Mouse (Mus musculus): ENCODE measurements around the gene Arhgap8. TPM values are rescaled to one million over a fixed set of nuclear protein-coding genes. Genes with fewer than 3 reads are reported as not detected.
"Not testable (repeated sequence)": the region's sequence is repeated elsewhere in the genome, so short reads cannot be mapped to it uniquely, and the experiment has no call there.

Gene Arhgap8
- total RNA-seq, 2 experiments from 2014 or later: 0.42 TPM; not detected in 1

- DNase-seq: no peak
These were observed 16.6 kb downstream of the Arhgap8 start for GRCm38 (mm10) chr15:84736346-84736993.

GRCm38 (mm10) chr15:84736994-84737346, 17.1 kb downstream of the Arhgap8 start:
- no peak for DNase-seq

DNA sequence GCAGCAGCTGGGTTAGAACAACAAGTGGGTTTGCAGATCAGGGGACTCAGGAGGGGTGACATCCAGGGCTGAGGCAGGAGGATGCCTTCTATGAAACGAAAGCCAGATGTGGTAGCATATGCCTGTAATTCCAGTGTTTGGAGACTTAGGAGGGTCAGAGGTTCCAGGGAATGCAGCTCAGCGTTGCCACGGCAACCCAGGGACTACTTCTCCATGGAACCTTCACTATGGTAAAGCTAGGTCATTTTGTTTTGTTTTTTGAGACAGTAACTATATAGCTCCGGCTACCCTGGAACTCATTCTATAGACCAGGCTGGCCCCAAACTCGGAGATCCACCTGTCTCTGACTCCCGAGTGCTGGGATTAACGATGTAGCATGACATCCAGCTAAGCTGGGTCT, 18.4 kb downstream of the Arhgap8 start:
- no peak for DNase-seq

GRCm38 (mm10) chr15:84741573-84741972, 21.7 kb downstream of the Arhgap8 start:
- DNase-seq: no peak

DNA sequence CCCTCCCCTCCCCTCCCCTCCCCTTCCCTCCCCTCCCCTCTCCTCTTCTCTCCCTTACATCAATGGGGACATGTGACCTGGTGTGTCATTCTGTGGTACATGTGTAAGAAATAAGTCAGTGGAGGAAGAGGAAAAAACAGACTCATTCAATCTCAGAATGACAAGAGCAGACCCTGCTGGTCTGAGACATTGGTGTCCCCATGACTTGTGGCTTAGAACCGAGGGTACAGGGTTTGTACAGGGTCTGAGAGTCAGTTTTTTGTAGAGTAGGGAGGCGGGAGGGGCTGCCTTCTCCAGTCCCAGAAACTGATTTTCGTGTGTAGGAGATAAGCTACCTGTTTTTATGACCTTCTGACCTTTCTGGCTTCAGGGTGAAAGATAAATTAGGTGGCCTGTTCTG, 23.5 kb downstream of the Arhgap8 start:
- DNase-seq: no peak

DNA sequence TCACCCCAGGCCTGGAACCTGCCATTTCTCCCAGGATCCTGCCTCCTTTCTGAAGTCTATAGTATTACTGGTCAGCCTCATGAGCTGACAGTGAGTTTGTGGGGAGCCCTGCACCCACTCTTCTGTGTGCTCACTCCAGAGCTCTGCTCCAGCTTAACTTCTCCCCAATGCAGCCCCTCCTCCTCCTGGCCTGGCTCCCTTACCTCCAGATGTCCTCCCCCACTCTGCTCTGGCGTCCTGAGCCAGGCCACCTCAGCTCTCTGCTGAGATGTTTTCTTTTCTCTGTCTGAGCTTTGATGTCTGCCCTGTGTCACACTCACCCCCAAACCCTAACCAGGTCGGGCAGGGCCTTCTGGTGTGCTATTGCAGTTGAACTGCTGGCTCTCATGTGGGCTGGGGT, 24.5 kb downstream of the Arhgap8 start:
- no peak for DNase-seq

DNA sequence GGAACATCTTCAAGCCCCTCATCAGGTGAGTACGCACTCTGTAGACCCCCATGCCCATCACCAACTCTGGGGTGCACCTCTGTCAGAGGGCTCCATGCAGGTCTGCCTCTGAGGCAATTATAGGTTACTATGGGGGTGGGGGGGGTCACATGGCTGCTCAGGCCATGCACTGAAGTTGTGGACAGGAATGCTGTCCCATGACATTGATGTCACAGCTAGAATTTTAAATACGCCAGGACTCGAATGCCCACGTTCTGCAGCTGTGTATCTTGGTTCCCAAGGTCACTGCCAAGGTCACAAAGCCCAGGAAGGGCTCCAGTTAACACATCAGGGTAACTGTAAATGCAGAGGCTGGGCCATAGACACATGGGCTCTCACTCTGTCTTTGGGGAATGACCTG, 26.0 kb downstream of the Arhgap8 start:
- DNase-seq: no peak

DNA sequence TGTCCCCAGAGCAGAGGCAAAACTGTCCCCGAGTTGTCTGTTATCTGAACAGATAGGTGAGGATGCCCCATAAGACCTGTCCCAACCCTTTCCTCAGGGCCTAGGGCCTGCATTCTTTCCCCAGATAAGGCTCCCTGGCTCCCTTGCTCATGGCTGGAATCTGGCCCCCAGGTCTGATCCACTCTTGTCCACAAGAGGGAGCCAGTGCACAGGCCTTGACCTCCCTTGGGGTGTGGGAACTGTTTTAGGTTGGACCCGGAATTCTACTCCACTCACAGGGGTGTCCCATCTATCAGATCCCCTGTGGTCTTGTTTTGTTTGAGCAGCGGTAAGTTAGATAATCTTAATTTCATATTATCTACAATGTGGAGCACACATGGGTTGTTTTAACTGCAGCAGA, 35.1 kb downstream of the Arhgap8 start:
- peak; percentile 71 to 76 for DNase-seq

- peak; percentile 45 to 53 for DNase-seq
These were observed 36.6 kb downstream of the Arhgap8 start for GRCm38 (mm10) chr15:84756426-84756825.

DNA sequence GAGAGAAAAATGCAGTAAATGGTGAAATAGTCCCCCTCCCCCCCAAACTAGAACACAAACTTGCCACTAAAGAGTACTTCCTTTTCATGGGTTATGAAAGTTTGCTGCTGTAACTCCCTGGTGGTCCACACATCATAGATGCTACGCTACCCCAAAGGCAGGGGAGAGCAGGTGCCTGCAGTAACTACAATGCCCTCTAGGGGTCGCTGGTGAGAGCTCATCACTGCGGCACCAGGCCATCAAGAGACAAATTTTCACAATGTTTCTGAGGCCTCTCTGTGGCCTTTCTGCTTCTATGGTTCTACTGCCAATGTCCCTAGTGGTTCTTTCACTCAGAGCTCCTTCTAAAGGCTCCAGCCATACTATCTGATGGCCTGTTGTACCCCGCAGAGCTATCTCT, 38.6 kb downstream of the Arhgap8 start:
- DNase-seq: peak in 1 of 2 experiments; percentile 24

DNA sequence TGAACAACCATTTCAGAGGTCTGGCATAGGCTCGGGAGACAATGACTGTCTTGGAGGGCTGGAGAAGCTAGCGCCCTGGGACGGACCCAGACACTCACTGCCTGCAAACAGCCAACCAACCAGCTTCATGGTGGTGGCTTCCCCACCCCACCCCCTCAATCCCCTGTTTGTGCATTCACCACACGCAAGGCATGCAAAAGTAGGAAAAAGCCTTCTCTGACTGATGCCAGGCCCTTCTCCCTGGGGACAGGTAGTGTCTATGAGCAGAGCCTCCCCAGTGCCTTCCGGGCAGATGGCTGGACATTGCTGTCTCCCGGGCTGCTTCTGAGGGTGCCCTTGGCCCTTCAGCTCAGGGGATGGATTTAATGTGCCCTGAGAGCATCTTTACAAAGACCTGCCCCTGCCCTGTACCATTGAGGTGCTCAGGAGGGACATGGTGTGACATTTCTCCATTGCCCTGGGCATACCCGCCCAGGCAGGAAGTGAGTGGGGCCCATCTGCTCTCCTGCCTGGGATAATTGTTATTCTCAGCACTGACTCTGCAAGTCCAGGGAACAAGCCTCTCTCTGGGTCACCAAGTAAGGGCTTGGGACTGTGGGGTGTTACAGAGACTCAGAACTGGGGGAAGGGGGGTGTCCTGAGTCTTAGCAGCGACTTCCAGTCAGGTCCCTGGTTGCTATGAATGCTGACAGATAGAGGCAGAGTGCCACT, 43.0 kb downstream of the Arhgap8 start:
- DNase-seq: no peak

- DNase-seq: no peak
These were observed 43.6 kb downstream of the Arhgap8 start for GRCm38 (mm10) chr15:84763423-84763812.

DNA sequence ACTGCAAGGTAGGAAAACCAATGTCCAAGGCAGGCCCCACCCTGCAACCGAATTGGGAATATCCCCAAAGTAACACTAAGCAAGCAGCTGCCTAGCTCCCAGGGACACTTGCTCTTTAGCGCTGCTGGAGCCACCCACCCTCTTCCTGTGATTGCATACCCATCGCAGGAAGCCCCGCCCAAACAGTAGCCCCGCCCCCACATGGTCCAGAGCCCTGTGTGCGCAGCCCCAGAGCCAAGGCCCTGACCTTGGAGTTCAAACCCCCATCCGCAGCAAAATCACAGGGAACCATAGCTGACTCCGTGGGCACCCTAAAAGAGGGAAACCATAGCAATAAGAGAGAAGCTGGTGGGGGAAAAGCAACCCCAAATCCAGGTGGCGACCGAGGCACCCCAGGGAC, 46.8 kb downstream of the Arhgap8 start:
- DNase-seq: no peak

GRCm38 (mm10) chr15:84768531-84768930, 48.7 kb downstream of the Arhgap8 start:
- DNase-seq: not testable (repeated sequence)

GRCm38 (mm10) chr15:84769641-84770341, 49.9 kb downstream of the Arhgap8 start:
- no peak for DNase-seq

- no peak for DNase-seq
These were observed 52.6 kb downstream of the Arhgap8 start for GRCm38 (mm10) chr15:84772191-84773111.

- peak in 1 of 2 experiments; percentile 17 for DNase-seq
These were observed 55.7 kb downstream of the Arhgap8 start for GRCm38 (mm10) chr15:84775421-84776174.

- DNase-seq: no peak
These were observed 58.7 kb downstream of the Arhgap8 start for GRCm38 (mm10) chr15:84778587-84778986.

DNA sequence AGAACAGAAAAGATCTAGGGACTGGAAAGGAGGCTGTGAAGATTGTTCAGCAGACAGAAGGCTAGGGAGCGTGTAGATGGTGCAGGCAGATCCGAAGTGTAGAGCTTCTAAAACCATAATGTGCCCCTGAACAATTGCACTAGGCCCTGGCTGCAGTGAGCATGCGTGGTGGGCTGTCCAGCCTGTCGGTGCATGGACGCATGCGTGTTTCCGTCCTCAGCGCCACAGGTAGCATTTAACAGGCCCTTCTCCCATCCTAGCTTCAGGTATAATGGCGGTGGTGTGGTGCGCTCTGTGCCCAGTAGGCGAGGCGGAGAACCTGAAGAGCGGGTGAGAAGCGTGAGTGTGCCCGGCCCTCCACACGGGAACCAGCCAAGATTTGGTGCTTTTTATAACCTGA, 65.0 kb downstream of the Arhgap8 start:
- no peak for DNase-seq

DNA sequence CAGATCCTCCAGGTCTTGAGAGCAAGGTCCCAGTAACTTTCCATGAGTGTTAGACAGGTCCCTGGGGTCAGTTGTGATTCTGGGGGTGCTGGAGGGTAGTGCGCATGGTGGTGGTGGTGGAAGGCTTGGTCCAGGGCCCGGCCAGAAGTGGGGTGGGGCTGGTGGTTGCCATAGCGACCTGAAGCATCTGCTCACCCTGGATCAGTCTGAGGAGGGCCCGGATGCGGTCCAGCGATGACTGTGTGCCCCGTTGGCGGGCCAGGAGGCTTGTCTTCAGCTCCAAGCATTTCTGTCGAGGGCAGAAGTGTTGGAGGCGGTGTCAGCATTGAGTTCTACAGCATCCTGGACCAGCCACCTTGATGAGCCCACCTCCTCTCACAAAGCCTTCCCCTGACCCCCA, 67.3 kb downstream of the Arhgap8 start:
- DNase-seq: no peak

- DNase-seq: no peak
These were observed 73.8 kb downstream of the Arhgap8 start for GRCm38 (mm10) chr15:84793649-84794048.

DNA sequence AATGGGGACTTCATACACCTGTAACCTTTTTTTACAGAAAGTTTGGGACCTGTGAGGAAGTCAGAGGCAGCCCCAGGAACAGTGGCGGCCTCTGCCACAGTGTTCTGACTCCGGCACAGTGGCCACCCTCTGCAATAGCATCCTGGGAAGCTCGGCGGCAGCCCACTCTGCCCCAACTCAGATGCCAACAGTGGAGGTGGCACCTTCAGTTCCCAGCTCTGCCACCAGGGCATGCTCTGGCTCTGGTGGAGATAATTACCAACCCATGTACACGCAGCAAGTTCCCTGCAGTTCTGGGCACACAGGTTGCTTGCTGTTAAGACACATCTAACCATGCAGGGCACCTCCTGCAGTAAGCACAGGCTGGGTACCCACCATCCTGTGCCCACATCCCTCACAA, 80.3 kb downstream of the Arhgap8 start:
- no peak for DNase-seq
